Mouse (Mus musculus) layer of hippocampus, adult 2 months (tissue): ENCODE measurements at regions not wholly inside any gene's neighbourhood (a gene's known extent, or its start where the extent isn't known, plus 50 kb on each side); places are given as distances from the start of the nearest gene placed in this dataset.

Experiments used
- DNase-seq, 2 experiments: peaks; one replicate each; pipeline ENCODE4 v3.0.0; 2022; ENCODE audit warnings: low spot score in 2 of 2
- H3K27ac ChIP-seq: fragments of 200-600 bp; 2 replicates; pipeline ENCODE4 v1.8.1; 2022
- H3K4me3 ChIP-seq: fragments of 200-600 bp; 2 replicates; pipeline ENCODE4 v1.8.1; 2022; ENCODE audit warnings: mild to moderate bottlenecking
- CTCF ChIP-seq: fragments of 200-600 bp; conservative IDR thresholded peaks from 2 replicates; pipeline ENCODE4 v1.8.1; 2022; ENCODE audit warnings: antibody characterized with exemption, mild to moderate bottlenecking, moderate library complexity

- Histone ChIP-seq H3K27ac (peak overlapping the region; percentile 19; the same call in 1 of the 2 replicates), H3K4me3 (no peak overlapping the region)
- DNase-seq, result no peak
- no peak for TF ChIP-seq CTCF
Observed at GRCm38 (mm10) chr1:186264639-186265038, 147.5 kb upstream of the Lyplal1 start.

GRCm38 (mm10) chr1:186263955-186264354 is 146.8 kb upstream of the Lyplal1 start:
- TF ChIP-seq CTCF, result no peak
- Histone ChIP-seq H3K27ac (no peak overlapping the region), H3K4me3 (no peak overlapping the region)
- no peak for DNase-seq

- TF ChIP-seq CTCF, result no peak
- H3K4me3 ChIP-seq, result no peak overlapping the region
- DNase-seq, result no peak
- no peak overlapping the region for H3K27ac ChIP-seq
Observed at GRCm38 (mm10) chr1:186263196-186263595, 146.1 kb upstream of the Lyplal1 start.

- TF ChIP-seq CTCF, result no peak
Observed at GRCm38 (mm10) chr1:186262040-186262439, 144.9 kb upstream of the Lyplal1 start.

GRCm38 (mm10) chr1:186261326-186261833 is 144.3 kb upstream of the Lyplal1 start:
- peak in 1 of 2 experiments; percentile 71 for DNase-seq
- TF ChIP-seq CTCF, result 0 out of 2 replicates have a peak, but pooled peaks have one; percentile 4
- Histone ChIP-seq H3K4me3 (no peak overlapping the region), H3K27ac (peak overlapping the region; percentile 88)

More at GRCm38 (mm10) chr1:186262040-186262439, 144.9 kb upstream of the Lyplal1 start:
- no peak for DNase-seq
- Histone ChIP-seq H3K27ac (peak overlapping the region; percentile 57; the same call in 1 of the 2 replicates), H3K4me3 (no peak overlapping the region)

GRCm38 (mm10) chr1:186257611-186258010 is 140.5 kb upstream of the Lyplal1 start:
- no peak overlapping the region for H3K27ac ChIP-seq
- no peak for TF ChIP-seq CTCF
- DNase-seq, result no peak
- H3K4me3 ChIP-seq, result no peak overlapping the region

- DNase-seq, result no peak
- no peak for TF ChIP-seq CTCF
- Histone ChIP-seq H3K27ac (no peak overlapping the region), H3K4me3 (no peak overlapping the region)
Observed at GRCm38 (mm10) chr1:186255476-186256080, 138.5 kb upstream of the Lyplal1 start.

- no peak for DNase-seq
- TF ChIP-seq CTCF, result no peak
- no peak overlapping the region for H3K4me3 ChIP-seq
- no peak overlapping the region for H3K27ac ChIP-seq
Observed at GRCm38 (mm10) chr1:186254500-186254899, 137.4 kb upstream of the Lyplal1 start.

GRCm38 (mm10) chr1:186252551-186252950 is 135.4 kb upstream of the Lyplal1 start:
- Histone ChIP-seq H3K4me3 (no peak overlapping the region), H3K27ac (no peak overlapping the region)
- no peak for TF ChIP-seq CTCF
- no peak for DNase-seq

- TF ChIP-seq CTCF, result no peak
- 0 out of 2 replicates have a peak overlapping the region, but pooled peaks have one; percentile 2 for H3K27ac ChIP-seq
Observed at GRCm38 (mm10) chr1:186250316-186250715, 133.2 kb upstream of the Lyplal1 start.

GRCm38 (mm10) chr1:186249214-186249613 is 132.1 kb upstream of the Lyplal1 start:
- peak; percentile 25; the same call in 1 of the 2 replicates for TF ChIP-seq CTCF
- H3K27ac ChIP-seq, result no peak overlapping the region
- no peak for DNase-seq
- no peak overlapping the region for H3K4me3 ChIP-seq

More at GRCm38 (mm10) chr1:186250316-186250715, 133.2 kb upstream of the Lyplal1 start:
- H3K4me3 ChIP-seq, result no peak overlapping the region
- DNase-seq, result no peak

GRCm38 (mm10) chr1:186245723-186246440 is 128.8 kb upstream of the Lyplal1 start:
- no peak for DNase-seq
- no peak for TF ChIP-seq CTCF

GRCm38 (mm10) chr1:186241112-186241511 is 124.0 kb upstream of the Lyplal1 start:
- Histone ChIP-seq H3K27ac (no peak overlapping the region), H3K4me3 (no peak overlapping the region)
- peak; percentile 72 for TF ChIP-seq CTCF
- peak in 1 of 2 experiments; percentile 48 for DNase-seq

More at GRCm38 (mm10) chr1:186245723-186246440, 128.8 kb upstream of the Lyplal1 start:
- Histone ChIP-seq H3K4me3 (no peak overlapping the region), H3K27ac (no peak overlapping the region)
